Mouse (Mus musculus) lung, postnatal 0 days (tissue): ENCODE measurements at regions not wholly inside any gene's neighbourhood (a gene's known extent, or its start where the extent isn't known, plus 50 kb on each side); places are given as distances from the start of the nearest gene placed in this dataset.

Source experiments
- ATAC-seq: fragments of 200-750 bp; cut with Nextera tagmentation; 2 replicates; pipeline ENCODE4 v1.8.0; 2017; ENCODE audit warnings: moderate library complexity
- DNase-seq: peaks from one replicate; pipeline ENCODE4 v3.0.0-alpha.2; 2016; ENCODE audit warnings: low spot score
- H3K27ac ChIP-seq: fragments of 300-500 bp; sonication (generic); 2 replicates; pipeline ENCODE4 v1.5.1; 2014; ENCODE audit warnings: antibody characterized with exemption, mild to moderate bottlenecking, low read length, mixed read lengths
- H3K27me3 ChIP-seq: fragments of 300-500 bp; sonication (generic); replicated peaks from 2 replicates; pipeline ENCODE4 v1.6.1; 2014; ENCODE audit warnings: low read length, mixed read lengths; ENCODE audit not compliant: insufficient read depth
- H3K36me3 ChIP-seq: fragments of 300-500 bp; sonication (generic); 2 replicates; pipeline ENCODE4 v1.6.1; 2014; ENCODE audit warnings: low read length, mixed read lengths; ENCODE audit not compliant: insufficient read depth
- H3K4me1 ChIP-seq: fragments of 300-500 bp; sonication (generic); 2 replicates; pipeline ENCODE4 v1.6.1; 2014; ENCODE audit warnings: antibody characterized with exemption, low read depth, low read length, mixed read lengths; ENCODE audit not compliant: insufficient read depth
- H3K4me2 ChIP-seq: fragments of 300-500 bp; sonication (generic); replicated peaks from 2 replicates; pipeline ENCODE4 v1.6.1; 2014; ENCODE audit warnings: low read depth, mild to moderate bottlenecking, low read length, moderate library complexity, mixed read lengths
- H3K4me3 ChIP-seq: fragments of 300-500 bp; sonication (generic); 2 replicates; pipeline ENCODE4 v1.5.1; 2014; ENCODE audit warnings: low read depth, low read length
- H3K9ac ChIP-seq: fragments of 300-500 bp; sonication (generic); replicated peaks from 2 replicates; pipeline ENCODE4 v1.6.1; 2014; ENCODE audit warnings: low read depth, mild to moderate bottlenecking
- H3K9me3 ChIP-seq: fragments of 300-500 bp; sonication (generic); 2 replicates; pipeline ENCODE4 v1.6.1; 2016; ENCODE audit warnings: low read length, mixed read lengths
- CTCF ChIP-seq: IDR thresholded peaks from 2 replicates; pipeline ENCODE4 v1.5.1; 2016; ENCODE audit warnings: antibody characterized with exemption, mild to moderate bottlenecking
- EP300 ChIP-seq: IDR thresholded peaks from 2 replicates; pipeline ENCODE4 v1.6.1; 2016; ENCODE audit warnings: antibody characterized with exemption, mild to moderate bottlenecking, control low read depth
- WGBS: fragments of 180-500 bp; shearing (Covaris S2); extraction: QIAGEN DNeasy Blood & Tissue Kit; methylation state at CpG from one replicate; pipeline ENCODE4 v1.1.7; 2014; 5-methylcytosine and 5-hydroxymethylcytosine counted together

DNA sequence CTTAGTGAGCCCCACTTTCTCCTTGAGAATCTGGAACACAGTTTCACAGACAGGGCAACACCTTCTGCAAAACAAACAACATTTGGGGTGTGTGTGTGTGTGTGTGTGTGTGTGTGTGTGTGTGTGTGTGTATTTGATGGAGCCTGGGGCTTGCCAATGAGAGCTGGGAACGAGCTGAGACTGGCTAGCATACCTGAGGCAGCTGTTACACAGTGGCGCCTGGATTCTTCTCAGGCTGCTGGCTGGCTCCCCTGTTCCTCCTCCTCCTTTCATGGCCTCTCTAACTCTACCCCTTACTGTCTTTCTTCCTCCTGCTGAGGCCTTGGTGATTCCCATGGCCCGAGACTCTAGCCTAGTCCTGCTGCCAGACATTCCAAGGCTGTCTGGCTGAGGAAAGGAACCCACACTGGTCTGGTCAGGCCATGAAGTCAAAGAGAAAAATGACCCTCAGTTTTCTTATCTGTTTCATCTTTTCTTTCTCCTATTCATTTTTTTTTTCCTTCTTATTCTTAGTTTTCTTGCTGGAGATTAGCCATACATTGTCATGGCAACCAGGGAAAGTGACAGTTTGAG, 79.6 kb upstream of the Sem1 start:
- Histone ChIP-seq H3K27ac (no peak overlapping the region), H3K4me1 (no peaks in the 10 kb centered on the region), H3K4me2 (no peak overlapping the region), H3K9me3 (no peaks in the 10 kb centered on the region), H3K4me3 (no peak overlapping the region), H3K9ac (no peak overlapping the region), H3K27me3 (no peaks in the 10 kb centered on the region), H3K36me3 (no peaks in the 10 kb centered on the region)
- 30% methylated on average over 3 of the region's 3 CpGs for WGBS
- DNase-seq (no peak), ATAC-seq (no peak)
- TF ChIP-seq CTCF, result no peak
- no peak for TF ChIP-seq EP300

DNA sequence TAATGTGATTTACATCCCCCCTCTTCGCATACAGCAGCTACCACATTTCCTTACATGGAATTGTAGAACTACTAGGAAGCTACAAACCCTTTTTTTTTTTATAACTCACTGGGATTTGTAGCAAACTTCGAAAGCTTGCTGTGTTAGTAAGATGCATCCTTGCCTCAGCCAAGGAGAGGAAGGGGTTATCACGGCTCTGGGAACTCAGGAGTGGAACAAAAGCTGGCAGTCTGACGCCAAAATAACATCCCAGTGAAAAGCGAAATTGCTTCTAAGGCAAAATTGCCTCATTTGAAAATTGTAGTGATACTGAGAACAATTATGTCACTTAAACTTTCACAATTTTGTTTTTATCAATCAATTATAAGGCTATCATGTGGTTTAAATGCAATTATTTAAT, 81.6 kb upstream of the Sem1 start:
- no peak overlapping the region for H3K27ac ChIP-seq
- H3K4me2 ChIP-seq, result no peak overlapping the region
- no peaks in the 10 kb centered on the region for H3K9me3 ChIP-seq
- H3K9ac ChIP-seq, result no peak overlapping the region
- DNase-seq (no peak), ATAC-seq (no peak)
- no peaks in the 10 kb centered on the region for H3K4me1 ChIP-seq
- WGBS, result 56% methylated on average over 5 of the region's 5 CpGs
- no peaks in the 10 kb centered on the region for H3K27me3 ChIP-seq
- H3K36me3 ChIP-seq, result no peaks in the 10 kb centered on the region
- no peak overlapping the region for H3K4me3 ChIP-seq
- TF ChIP-seq CTCF (no peak), EP300 (no peak)

GRCm38 (mm10) chr6:6666762-6667161, 88.3 kb upstream of the Sem1 start:
- no peaks in the 10 kb centered on the region for H3K27me3 ChIP-seq
- whole genome bisulfite sequencing, result 87% methylated on average over 5 of the region's 5 CpGs
- DNase-seq (no peak), ATAC-seq (no peak)
- H3K4me2 ChIP-seq, result no peak overlapping the region
- H3K4me1 ChIP-seq, result no peaks in the 10 kb centered on the region
- no peak overlapping the region for H3K9ac ChIP-seq
- no peak overlapping the region for H3K4me3 ChIP-seq
- TF ChIP-seq CTCF (no peak), EP300 (no peak)
- H3K9me3 ChIP-seq, result no peaks in the 10 kb centered on the region
- no peak overlapping the region for H3K27ac ChIP-seq
- H3K36me3 ChIP-seq, result no peaks in the 10 kb centered on the region

DNA sequence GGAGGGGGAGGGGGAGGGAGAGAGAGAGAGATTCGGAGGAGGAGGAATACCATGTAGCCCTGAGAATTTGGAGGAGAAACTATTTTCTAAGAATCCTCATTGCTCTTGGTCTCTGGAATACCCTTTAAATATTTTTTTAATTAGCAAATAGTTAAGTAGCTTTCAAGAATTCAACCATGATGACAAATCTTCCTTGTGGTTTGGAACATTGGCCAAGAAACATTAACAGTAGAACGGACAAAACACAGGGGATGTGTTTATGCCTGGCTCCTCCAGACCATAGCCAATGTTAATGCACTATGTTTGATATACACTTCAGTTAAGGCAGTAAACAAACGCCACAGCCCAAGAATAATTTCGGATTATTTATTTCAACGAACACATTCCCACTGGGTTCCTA, 110.8 kb upstream of the Sem1 start:
- Histone ChIP-seq H3K9me3 (no peaks in the 10 kb centered on the region), H3K36me3 (no peaks in the 10 kb centered on the region), H3K4me1 (no peaks in the 10 kb centered on the region), H3K4me3 (no peak overlapping the region), H3K27me3 (no peaks in the 10 kb centered on the region), H3K27ac (no peak overlapping the region), H3K9ac (no peak overlapping the region), H3K4me2 (no peak overlapping the region)
- TF ChIP-seq EP300, result no peak
- no peak for TF ChIP-seq CTCF
- DNase-seq (no peak), ATAC-seq (no peak)
- WGBS, result 64% methylated on average over 5 of the region's 5 CpGs

- H3K4me1 ChIP-seq, result no peaks in the 10 kb centered on the region
- no peaks in the 10 kb centered on the region for H3K9me3 ChIP-seq
- TF ChIP-seq CTCF (no peak), EP300 (no peak)
- no peaks in the 10 kb centered on the region for H3K36me3 ChIP-seq
- no peaks in the 10 kb centered on the region for H3K27me3 ChIP-seq
- no peak overlapping the region for H3K4me2 ChIP-seq
- 53% methylated on average over 5 of the region's 5 CpGs for WGBS
- DNase-seq (no peak), ATAC-seq (no peak)
- H3K9ac ChIP-seq, result no peak overlapping the region
- H3K27ac ChIP-seq, result no peak overlapping the region
- H3K4me3 ChIP-seq, result no peak overlapping the region
Measured at GRCm38 (mm10) chr6:6690188-6690587, 111.7 kb upstream of the Sem1 start.

DNA sequence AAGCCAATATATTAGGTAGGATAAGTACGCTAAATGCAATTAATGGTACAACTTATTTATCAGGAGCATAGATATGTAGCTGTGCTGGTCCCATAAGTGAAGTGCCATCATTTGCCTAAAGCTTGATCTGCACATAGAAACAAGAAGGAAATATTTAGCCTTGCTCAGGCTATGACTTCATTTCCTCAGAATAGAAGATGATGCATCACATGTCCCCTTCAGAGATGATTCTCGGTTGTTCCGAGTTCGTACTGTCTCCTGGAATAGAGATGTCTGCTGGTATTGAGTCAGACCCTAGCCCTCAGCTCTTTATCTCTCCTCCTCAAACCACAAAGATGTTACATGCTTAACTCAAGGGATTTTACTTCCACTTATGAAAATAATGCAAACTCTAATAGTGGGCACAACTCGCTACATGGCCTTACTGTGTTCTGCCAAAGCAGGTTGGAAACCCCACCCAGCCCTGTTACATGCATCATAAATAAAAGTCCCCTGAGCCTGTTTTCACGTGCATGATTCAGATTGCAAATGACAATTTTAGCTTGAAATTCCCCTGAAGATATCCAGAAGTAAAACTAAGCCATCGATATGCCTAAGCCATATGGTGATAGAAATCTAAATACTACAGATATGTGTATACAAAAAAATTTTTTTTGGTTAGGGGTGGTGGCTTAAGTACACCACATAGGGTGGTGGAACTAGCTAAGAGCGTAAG, 113.8 kb upstream of the Sem1 start:
- no peaks in the 10 kb centered on the region for H3K27me3 ChIP-seq
- no peaks in the 10 kb centered on the region for H3K4me1 ChIP-seq
- no peaks in the 10 kb centered on the region for H3K36me3 ChIP-seq
- ATAC-seq, result no peak
- DNase-seq, result no peak
- no peak overlapping the region for H3K4me2 ChIP-seq
- no peak overlapping the region for H3K27ac ChIP-seq
- no peaks in the 10 kb centered on the region for H3K9me3 ChIP-seq
- WGBS, result 82% methylated on average over 8 of the region's 8 CpGs
- TF ChIP-seq EP300 (no peak), CTCF (no peak)
- no peak overlapping the region for H3K4me3 ChIP-seq
- H3K9ac ChIP-seq, result no peak overlapping the region
